Mouse (Mus musculus): ENCODE measurements around the gene Trappc12. TPM values are rescaled to one million over a fixed set of nuclear protein-coding genes. Genes with fewer than 3 reads are reported as not detected.

The Trappc12 gene
- total RNA-seq, 1 experiment = 18.9 TPM

GRCm38 (mm10) chr12:28697821-28698595 is 52.3 kb downstream of the Trappc12 start:
- 0 out of 2 replicates have a peak, but pooled peaks cover 2% of the 10 kb centered on the region for H3K36me3 ChIP-seq (ENCODE audit: control insufficient read depth, insufficient read depth, low read length, poor library complexity, severe bottlenecking)
- in situ Hi-C loops (cut with MboI; ENCODE audit: low sequenced_read_pairs in 2 of 2, unreplicated experiment in 2 of 2) = no loop called here
- no peaks in the 10 kb centered on the region for H3K9me3 ChIP-seq (ENCODE audit: control insufficient read depth, insufficient read depth, low read depth, low read length)

DNA sequence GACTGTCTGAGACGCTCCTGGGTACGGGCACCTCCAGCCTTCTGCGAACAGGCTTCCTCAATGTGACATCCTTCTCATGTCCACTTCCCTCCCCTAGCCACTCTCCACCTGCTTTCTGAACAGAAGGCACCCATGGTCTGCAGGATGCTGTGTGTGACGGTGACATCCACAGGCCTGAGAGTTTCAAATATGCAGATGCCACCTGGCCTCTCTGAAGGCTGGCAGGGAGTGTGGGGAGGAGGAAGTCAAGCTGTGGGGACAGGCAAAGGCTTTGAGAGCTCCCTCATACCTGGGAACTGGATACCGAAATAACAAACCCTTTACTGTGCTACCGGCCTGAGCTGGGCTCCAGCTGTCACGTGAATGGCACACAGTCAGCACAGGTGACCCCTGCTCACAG is 55.5 kb downstream of the Trappc12 start:
- H3K9me3 ChIP-seq (ENCODE audit: control insufficient read depth, insufficient read depth, low read depth, low read length) = no peaks in the 10 kb centered on the region
- TF ChIP-seq CHD2 (IDR thresholded peaks at IDR 0.05; ENCODE audit: low read depth, low read length) (no peak), ZC3H11A (IDR thresholded peaks at IDR 0.05; ENCODE audit: borderline replicate concordance, low read depth, low read length) (no peak), HCFC1 (IDR thresholded peaks at IDR 0.05; ENCODE audit: borderline replicate concordance, insufficient read depth, low read length) (no peak), ZNF384 (IDR thresholded peaks at IDR 0.05; ENCODE audit: low read depth, low read length) (no peak)
- peaks cover 11% of the 10 kb centered on the region; the same call in 1 of the 2 replicates for H3K36me3 ChIP-seq (ENCODE audit: control insufficient read depth, insufficient read depth, low read length, poor library complexity, severe bottlenecking)
- H3K4me1 ChIP-seq (ENCODE audit: control insufficient read depth in 2 of 2, insufficient read depth in 2 of 2, low read length in 2 of 2, poor library complexity in 1 of 2) = peaks cover under 1 to 10% of the 10 kb centered on the region in 2 experiments; a peak in 2 of 4 replicates
- no peak overlapping the region for H3K4me3 ChIP-seq (ENCODE audit: insufficient read depth in 1 of 2, low read depth in 1 of 2, low read length in 2 of 2, poor library complexity in 1 of 2, severe bottlenecking in 1 of 2)
- no peak overlapping the region; the same call in 1 of the 2 replicates for H3K27ac ChIP-seq (ENCODE audit: insufficient read depth, low read depth, low read length, poor library complexity, severe bottlenecking)
- no peak overlapping the region for H3K9ac ChIP-seq (ENCODE audit: insufficient read depth, low read depth, low read length, poor library complexity, severe bottlenecking)
- in situ Hi-C loops (cut with MboI; ENCODE audit: low sequenced_read_pairs in 2 of 2, unreplicated experiment in 2 of 2) = no loop called here
- DNase-seq (ENCODE audit: low read depth, low spot score) = no peak

More at GRCm38 (mm10) chr12:28697821-28698595, 52.3 kb downstream of the Trappc12 start:
- Histone ChIP-seq H3K4me1 (ENCODE audit: control insufficient read depth in 2 of 2, insufficient read depth in 2 of 2, low read length in 2 of 2, poor library complexity in 1 of 2) (peaks cover 3 to 18% of the 10 kb centered on the region in 2 experiments; a peak in 2 of 4 replicates), H3K27ac (ENCODE audit: insufficient read depth, low read depth, low read length, poor library complexity, severe bottlenecking) (no peak overlapping the region), H3K9ac (ENCODE audit: insufficient read depth, low read depth, low read length, poor library complexity, severe bottlenecking) (no peak overlapping the region), H3K4me3 (ENCODE audit: insufficient read depth in 1 of 2, low read depth in 1 of 2, low read length in 2 of 2, poor library complexity in 1 of 2, severe bottlenecking in 1 of 2) (no peak overlapping the region)
- no peak for TF ChIP-seq CHD2 (IDR thresholded peaks at IDR 0.05; ENCODE audit: low read depth, low read length)
- no peak for TF ChIP-seq HCFC1 (IDR thresholded peaks at IDR 0.05; ENCODE audit: borderline replicate concordance, insufficient read depth, low read length)
- no peak for TF ChIP-seq ZNF384 (IDR thresholded peaks at IDR 0.05; ENCODE audit: low read depth, low read length)
- TF ChIP-seq MAFK (IDR thresholded peaks at IDR 0.05; ENCODE audit: insufficient read depth, low read depth, low read length) = no peak
- TF ChIP-seq ZC3H11A (IDR thresholded peaks at IDR 0.05; ENCODE audit: borderline replicate concordance, low read depth, low read length) = no peak
- DNase-seq (ENCODE audit: low read depth, low spot score) = no peak

DNA sequence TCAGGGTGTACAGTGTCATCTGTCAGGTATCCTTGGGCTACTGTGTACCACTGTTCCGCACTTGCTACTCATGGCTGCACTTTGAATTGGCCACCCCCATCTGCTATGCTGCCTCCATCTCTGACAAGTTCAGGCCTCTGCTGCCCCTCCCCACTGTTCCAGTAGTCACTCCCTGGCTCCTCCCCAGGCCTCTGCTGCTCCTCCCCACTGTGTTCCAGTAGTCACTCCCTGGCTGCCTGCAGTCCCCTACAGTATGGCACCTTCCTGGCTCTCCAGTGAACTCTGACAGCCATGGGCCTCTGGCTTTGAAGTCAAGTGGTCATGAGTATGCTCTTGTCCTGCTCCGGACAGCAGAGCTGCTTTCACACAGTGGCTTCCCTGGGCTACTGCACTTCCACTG is 56.0 kb downstream of the Trappc12 start:
- Histone ChIP-seq H3K9me3 (ENCODE audit: control insufficient read depth, insufficient read depth, low read depth, low read length) (no peaks in the 10 kb centered on the region), H3K4me1 (ENCODE audit: control insufficient read depth in 2 of 2, insufficient read depth in 2 of 2, low read length in 2 of 2, poor library complexity in 1 of 2) (peaks cover 0 to 10% of the 10 kb centered on the region in 2 experiments; a peak in 1 of 4 replicates), H3K27ac (ENCODE audit: insufficient read depth, low read depth, low read length, poor library complexity, severe bottlenecking) (no peak overlapping the region), H3K36me3 (ENCODE audit: control insufficient read depth, insufficient read depth, low read length, poor library complexity, severe bottlenecking) (peaks cover 14% of the 10 kb centered on the region; the same call in 1 of the 2 replicates), H3K9ac (ENCODE audit: insufficient read depth, low read depth, low read length, poor library complexity, severe bottlenecking) (no peak overlapping the region), H3K4me3 (ENCODE audit: insufficient read depth in 1 of 2, low read depth in 1 of 2, low read length in 2 of 2, poor library complexity in 1 of 2, severe bottlenecking in 1 of 2) (no peak overlapping the region)
- TF ChIP-seq HCFC1 (IDR thresholded peaks at IDR 0.05; ENCODE audit: borderline replicate concordance, insufficient read depth, low read length) (no peak), MAFK (IDR thresholded peaks at IDR 0.05; ENCODE audit: insufficient read depth, low read depth, low read length) (no peak), CHD2 (IDR thresholded peaks at IDR 0.05; ENCODE audit: low read depth, low read length) (no peak), ZNF384 (IDR thresholded peaks at IDR 0.05; ENCODE audit: low read depth, low read length) (no peak), ZC3H11A (IDR thresholded peaks at IDR 0.05; ENCODE audit: borderline replicate concordance, low read depth, low read length) (no peak)
- in situ Hi-C loops (cut with MboI; ENCODE audit: low sequenced_read_pairs in 2 of 2, unreplicated experiment in 2 of 2) = no loop called here
- DNase-seq (ENCODE audit: low read depth, low spot score) = peak; percentile 83

DNA sequence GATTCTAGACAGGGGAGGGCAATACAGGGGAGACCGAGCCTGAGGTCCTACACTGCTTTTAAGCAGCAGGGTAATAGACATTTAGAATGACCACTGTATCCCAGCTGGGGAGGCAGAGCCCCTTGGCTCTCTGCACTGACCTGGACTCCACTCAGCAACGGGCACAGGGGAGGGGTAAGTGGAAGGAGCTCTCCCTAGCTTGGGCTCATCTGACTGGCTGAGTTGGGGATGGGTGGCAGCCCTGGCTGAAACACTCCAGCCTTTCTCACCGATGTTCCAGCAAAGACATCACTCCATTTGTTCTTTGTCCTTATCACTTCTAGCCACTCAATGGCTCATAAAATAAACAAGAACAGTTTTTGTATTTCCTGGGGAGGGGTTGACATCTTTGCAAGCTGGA is 56.5 kb downstream of the Trappc12 start:
- Histone ChIP-seq H3K36me3 (ENCODE audit: control insufficient read depth, insufficient read depth, low read length, poor library complexity, severe bottlenecking) (peaks cover 14% of the 10 kb centered on the region; the same call in 1 of the 2 replicates), H3K9me3 (ENCODE audit: control insufficient read depth, insufficient read depth, low read depth, low read length) (no peaks in the 10 kb centered on the region), H3K4me3 (ENCODE audit: insufficient read depth in 1 of 2, low read depth in 1 of 2, low read length in 2 of 2, poor library complexity in 1 of 2, severe bottlenecking in 1 of 2) (no peak overlapping the region), H3K27ac (ENCODE audit: insufficient read depth, low read depth, low read length, poor library complexity, severe bottlenecking) (no peak overlapping the region), H3K4me1 (ENCODE audit: control insufficient read depth in 2 of 2, insufficient read depth in 2 of 2, low read length in 2 of 2, poor library complexity in 1 of 2) (peaks cover 0 to 10% of the 10 kb centered on the region in 2 experiments; a peak in 1 of 4 replicates), H3K9ac (ENCODE audit: insufficient read depth, low read depth, low read length, poor library complexity, severe bottlenecking) (no peak overlapping the region)
- in situ Hi-C loops (cut with MboI; ENCODE audit: low sequenced_read_pairs in 2 of 2, unreplicated experiment in 2 of 2) = no loop called here
- DNase-seq (ENCODE audit: low read depth, low spot score) = no peak
- TF ChIP-seq CHD2 (IDR thresholded peaks at IDR 0.05; ENCODE audit: low read depth, low read length) (no peak), MAFK (IDR thresholded peaks at IDR 0.05; ENCODE audit: insufficient read depth, low read depth, low read length) (no peak), ZNF384 (IDR thresholded peaks at IDR 0.05; ENCODE audit: low read depth, low read length) (no peak), HCFC1 (IDR thresholded peaks at IDR 0.05; ENCODE audit: borderline replicate concordance, insufficient read depth, low read length) (no peak)

All from ES-E14 (cell line).